8 mouse cellular contexts compared by ENCODE assay signal in the genomic region with DNA sequence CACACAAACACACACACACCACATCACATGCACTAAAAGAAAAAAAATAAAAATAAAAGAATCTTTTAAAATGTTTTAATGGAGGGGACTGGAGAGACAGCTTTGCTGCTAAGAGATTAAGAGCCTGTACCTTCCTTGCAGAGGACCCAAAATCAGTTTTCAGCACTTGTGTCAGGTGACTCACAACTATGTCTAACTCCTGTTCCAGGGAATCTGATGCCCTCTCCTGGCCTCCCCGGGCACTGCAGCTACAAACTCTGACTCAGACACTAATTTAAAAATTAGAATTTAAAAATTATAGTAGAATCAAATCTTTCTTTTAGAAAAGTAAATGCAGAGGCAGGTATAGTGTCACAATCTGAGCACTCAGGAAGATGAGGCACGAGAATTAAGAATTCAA. TPM values are rescaled to one million over a fixed set of nuclear protein-coding genes. Genes with fewer than 3 reads are reported as not detected.
DNase-seq lines count a peak whose midpoint lies in the region; ATAC-seq and TF ChIP-seq lines count a peak whose summit lies in the region.

No protein-coding gene starts in this region.

- no peak overlapping the region for H3K4me3 ChIP-seq in kidney, embryonic 14.5 days (ENCODE audit: low read length)
- H3K4me3 ChIP-seq in C2C12 (ENCODE audit: insufficient read depth, poor library complexity, severe bottlenecking), result no peak overlapping the region
- H3K4me3 ChIP-seq in G1E (ENCODE audit: low read depth, low read length), result no peak overlapping the region
- no peak overlapping the region for H3K4me3 ChIP-seq in forebrain, embryonic 15.5 days

- peak; percentile 27 for DNase-seq in kidney, adult 18-20 months
- no peak for DNase-seq in G1E (ENCODE audit: low spot score)
- peak; percentile 17 to 71 for DNase-seq in kidney, postnatal 36 days
- DNase-seq in testis, postnatal 10 days (ENCODE audit: low spot score), result peak; percentile 67
- no peak for DNase-seq in ovary, postnatal 14 days (ENCODE audit: low spot score)

- H3K27me3 ChIP-seq in kidney, embryonic 14.5 days (ENCODE audit: control insufficient read depth, insufficient read depth, low read length), result no peaks in the 10 kb centered on the region
- no peaks in the 10 kb centered on the region for H3K27me3 ChIP-seq in C2C12 (ENCODE audit: control insufficient read depth, insufficient read depth, insufficient read length)
- H3K27me3 ChIP-seq in G1E (ENCODE audit: insufficient read depth, low read length), result no peaks in the 10 kb centered on the region
- no peaks in the 10 kb centered on the region for H3K27me3 ChIP-seq in forebrain, embryonic 15.5 days

- no peaks in the 10 kb centered on the region for H3K79me3 ChIP-seq in C2C12 (ENCODE audit: low read depth)

- H3K36me3 ChIP-seq in kidney, embryonic 14.5 days (ENCODE audit: control insufficient read depth, insufficient read depth, low read length), result peaks cover 37% of the 10 kb centered on the region; the same call in 1 of the 2 replicates
- H3K36me3 ChIP-seq in C2C12 (ENCODE audit: control insufficient read depth, insufficient read depth), result peaks cover 4% of the 10 kb centered on the region
- H3K36me3 ChIP-seq in G1E (replicated peaks), result peaks cover 23% of the 10 kb centered on the region
- H3K36me3 ChIP-seq in forebrain, embryonic 15.5 days, result peaks cover 32% of the 10 kb centered on the region

- no peak for TF ChIP-seq CTCF in C2C12 (IDR thresholded peaks at IDR 0.05; ENCODE audit: control insufficient read depth, insufficient read depth, insufficient read length)
- 0 out of 2 replicates have a peak, but pooled peaks have one; percentile 19 for TF ChIP-seq CTCF in G1E (IDR thresholded peaks at IDR 0.05; ENCODE audit: low read depth, low read length)

- H3K9me3 ChIP-seq in kidney, embryonic 14.5 days (ENCODE audit: control insufficient read depth, low read length), result no peaks in the 10 kb centered on the region; the same call in 1 of the 2 replicates
- no peaks in the 10 kb centered on the region for H3K9me3 ChIP-seq in G1E (replicated peaks)
- no peaks in the 10 kb centered on the region for H3K9me3 ChIP-seq in forebrain, embryonic 15.5 days

- H3K4me2 ChIP-seq in kidney, embryonic 14.5 days (replicated peaks; ENCODE audit: low read depth, low read length), result no peak overlapping the region
- no peak overlapping the region for H3K4me2 ChIP-seq in forebrain, embryonic 15.5 days (replicated peaks)

- no peaks in the 10 kb centered on the region for H3K79me2 ChIP-seq in C2C12 (ENCODE audit: control insufficient read depth, insufficient read depth)

- no peaks in the 10 kb centered on the region for H3K4me1 ChIP-seq in kidney, embryonic 14.5 days (ENCODE audit: control insufficient read depth, insufficient read depth, low read length)
- peaks cover 2% of the 10 kb centered on the region; the same call in 1 of the 2 replicates for H3K4me1 ChIP-seq in G1E (ENCODE audit: insufficient read depth, low read depth, low read length)
- H3K4me1 ChIP-seq in forebrain, embryonic 15.5 days, result no peaks in the 10 kb centered on the region

- no peak for ATAC-seq in kidney, embryonic 14.5 days (ENCODE audit: low FRiP score, low TSS enrichment)
- no peak for ATAC-seq in G1E (ENCODE audit: extremely low read depth, insufficient number of reproducible peaks, low FRiP score, poor library complexity, severe bottlenecking)
- no peak for ATAC-seq in forebrain, embryonic 15.5 days (replicated peaks)

- H3K9ac ChIP-seq in kidney, embryonic 14.5 days (ENCODE audit: low read depth, low read length), result no peak overlapping the region
- no peak overlapping the region for H3K9ac ChIP-seq in forebrain, embryonic 15.5 days (replicated peaks)

- no peak overlapping the region for H3K27ac ChIP-seq in kidney, embryonic 14.5 days (ENCODE audit: low read depth, low read length)
- no peak overlapping the region for H3K27ac ChIP-seq in forebrain, embryonic 15.5 days (replicated peaks)

- 93% methylated on average over 2 of the region's 2 CpGs for WGBS in kidney, embryonic 14.5 days
- WGBS in forebrain, embryonic 15.5 days, result 91% methylated on average over 2 of the region's 2 CpGs

- no peak overlapping the region for H3ac ChIP-seq in C2C12 (ENCODE audit: control insufficient read depth, insufficient read length, low read depth)

TF ChIP-seq in C2C12, 6 proteins besides CTCF, POLR2A, EP300 and RAD21:
- TF ChIP-seq MYOG (IDR thresholded peaks at IDR 0.05; ENCODE audit: control insufficient read depth, extremely low read depth, insufficient read length), result no peak
- TF ChIP-seq USF1 (IDR thresholded peaks at IDR 0.05; ENCODE audit: low read depth), result peak; percentile 57
TF ChIP-seq in C2C12: peak in this region for 1.

RNA-seq across cellular contexts. Expression of a gene that starts 51.8 kb away (rescaled TPM):
- 21.3 and 22.7 TPM in 2 replicates for polyA plus RNA-seq in kidney, embryonic 14.5 days (2014; fragmentation: Nextera tagmentation; extraction: Ambion mirVana)
- 21.0 TPM for polyA plus RNA-seq in C2C12 (2012; fragmentation: generic; extraction: Trizol)
- total RNA-seq in G1E (2014; fragmentation: Nextera tagmentation), result 6.9 and 11.8 TPM in 2 replicates
- 13.3 and 14.9 TPM in 2 replicates for total RNA-seq in G1E (2017)
- polyA plus RNA-seq in G1E (2012), result 20.6 and 22.0 TPM in 2 replicates
- polyA plus RNA-seq in forebrain, embryonic 15.5 days (2015; fragmentation: Nextera tagmentation; extraction: Ambion mirVana), result 36.8 and 41.2 TPM in 2 replicates

RNA-seq across cellular contexts. Expression of a gene that starts 52.0 kb away (rescaled TPM):
- polyA plus RNA-seq in kidney, embryonic 14.5 days (2014; fragmentation: Nextera tagmentation; extraction: Ambion mirVana), result 24.0 and 33.3 TPM in 2 replicates
- polyA plus RNA-seq in C2C12 (2012; fragmentation: generic; extraction: Trizol), result 0.13 TPM
- total RNA-seq in G1E (2014; fragmentation: Nextera tagmentation), result not detected in 2 replicates
- 0.05 TPM in 1 of 2 replicates, not detected in the other for total RNA-seq in G1E (2017)
- not detected in 2 replicates for polyA plus RNA-seq in G1E (2012)
- polyA plus RNA-seq in forebrain, embryonic 15.5 days (2015; fragmentation: Nextera tagmentation; extraction: Ambion mirVana), result 1.5 and 2.6 TPM in 2 replicates

RNA-seq across cellular contexts. Expression of a gene that starts 59.7 kb away (rescaled TPM):
- polyA plus RNA-seq in kidney, embryonic 14.5 days (2014; fragmentation: Nextera tagmentation; extraction: Ambion mirVana), result 2.1 and 2.5 TPM in 2 replicates
- 0.73 TPM for polyA plus RNA-seq in C2C12 (2012; fragmentation: generic; extraction: Trizol)
- 1.9 TPM in 1 of 2 replicates, not detected in the other for total RNA-seq in G1E (2014; fragmentation: Nextera tagmentation)
- 0.93 and 2.0 TPM in 2 replicates for total RNA-seq in G1E (2017)
- polyA plus RNA-seq in G1E (2012), result 0.55 and 0.67 TPM in 2 replicates
- 6.8 and 10.6 TPM in 2 replicates for polyA plus RNA-seq in forebrain, embryonic 15.5 days (2015; fragmentation: Nextera tagmentation; extraction: Ambion mirVana)

Comparison
In these comparisons a context has a peak if more than half of its experiments do, and no peak if none do; other contexts are left out.
1. DNase-seq: peak in kidney, adult 18-20 months (single experiment), kidney, postnatal 36 days (2 of 2) and testis, postnatal 10 days (single experiment); none in G1E (single experiment) and ovary, postnatal 14 days (single experiment).